ENCODE assay signal across 13 mouse cellular contexts in genomic region chr4:154328431-154328830, GRCm38 (mm10). TPM values are rescaled to one million over a fixed set of nuclear protein-coding genes. Genes with fewer than 3 reads are reported as not detected.
DNase-seq lines count a peak whose midpoint lies in the region; ATAC-seq and TF ChIP-seq lines count a peak whose summit lies in the region.
"Had no signal": no experiment of that assay in that cellular context is flagged by ENCODE, and none has a peak within 500 bp of the region (broad histone marks: within the 10 kb centered on the region; RNA-seq: fewer than 3 reads in every experiment).

No protein-coding gene starts in this region.

- WGBS in heart, embryonic 13.5 days = 8% methylated on average over 16 of the region's 20 CpGs
- WGBS in liver, postnatal 0 days (ENCODE audit: insufficient replicate concordance) = 16% methylated on average over 17 of the region's 20 CpGs

- H3K4me1 ChIP-seq in heart, embryonic 13.5 days = peaks cover 49% of the 10 kb centered on the region
- no peaks in the 10 kb centered on the region for H3K4me1 ChIP-seq in liver, postnatal 0 days (ENCODE audit: insufficient read depth)
- H3K4me1 ChIP-seq: megakaryocyte, embryonic 14.5 days had no signal

- H3K9ac ChIP-seq in heart, embryonic 13.5 days = 0 out of 2 replicates have a peak overlapping the region, but pooled peaks have one; percentile 7
- no peak overlapping the region for H3K9ac ChIP-seq in liver, postnatal 0 days (replicated peaks)
- H3K9ac ChIP-seq: limb, embryonic 15.5 days had no signal

- no peak overlapping the region for H3K4me2 ChIP-seq in heart, embryonic 13.5 days
- no peak overlapping the region for H3K4me2 ChIP-seq in liver, postnatal 0 days (ENCODE audit: low read depth, low read length)
- H3K4me2 ChIP-seq: limb, embryonic 15.5 days had no signal

- intact Hi-C loops in heart, postnatal 36 days (cut with DNase I) = loop anchor here (1.0 to 5.0 kb wide), 6 partner anchors 114 to 499 kb away; partner anchors contain the start of gene Prdm16

- H3K36me3 ChIP-seq in heart, embryonic 13.5 days = peaks cover 16% of the 10 kb centered on the region
- H3K36me3 ChIP-seq in liver, postnatal 0 days (replicated peaks; ENCODE audit: insufficient read depth, low read length) = no peaks in the 10 kb centered on the region

- no peak for DNase-seq in heart, postnatal 36 days
- DNase-seq in thymus, postnatal 14 days = peak; percentile 16
- no peak for DNase-seq in thymus, adult 18-20 months
- DNase-seq in liver, postnatal 0 days = peak; percentile 44
- DNase-seq in yolk sac, embryonic 10.5 days (ENCODE audit: low spot score) = peak; percentile 18
- no peak for DNase-seq in frontal cortex, postnatal 36 days (ENCODE audit: low spot score in 2 of 2)
- no peak for DNase-seq in left cerebral cortex, adult 11 months (ENCODE audit: low spot score)

- peaks cover 38% of the 10 kb centered on the region for H3K27me3 ChIP-seq in heart, embryonic 13.5 days (replicated peaks)
- H3K27me3 ChIP-seq in liver, postnatal 0 days (ENCODE audit: insufficient read depth, low read length) = no peaks in the 10 kb centered on the region
- H3K27me3 ChIP-seq: limb, embryonic 15.5 days had no signal

- no peak for TF ChIP-seq CTCF in liver, postnatal 0 days (IDR thresholded peaks at IDR 0.05; ENCODE audit: low read depth)

- no peak for ATAC-seq in heart, embryonic 13.5 days (ENCODE audit: extremely low read depth, insufficient number of reproducible peaks, low FRiP score, low TSS enrichment)
- no peak for ATAC-seq in liver, postnatal 0 days

- H3K27ac ChIP-seq in heart, embryonic 13.5 days (replicated peaks) = no peak overlapping the region
- H3K27ac ChIP-seq in liver, postnatal 0 days (ENCODE audit: low read depth) = no peak overlapping the region
- H3K27ac ChIP-seq: limb, embryonic 15.5 days had no signal

- no peak overlapping the region for H3K4me3 ChIP-seq in heart, embryonic 13.5 days
- H3K4me3 ChIP-seq in liver, postnatal 0 days (ENCODE audit: low read depth, low read length) = no peak overlapping the region
- H3K4me3 ChIP-seq: layer of hippocampus, adult 2 months; limb, embryonic 15.5 days; megakaryocyte, embryonic 14.5 days had no signal

- TF ChIP-seq EP300 in liver, postnatal 0 days (IDR thresholded peaks at IDR 0.05; ENCODE audit: low read depth) = no peak

- H3K9me3 ChIP-seq in heart, embryonic 13.5 days = no peaks in the 10 kb centered on the region
- H3K9me3 ChIP-seq in liver, postnatal 0 days (ENCODE audit: low read length) = no peaks in the 10 kb centered on the region
- H3K9me3 ChIP-seq: limb, embryonic 15.5 days; megakaryocyte, embryonic 14.5 days had no signal

RNA-seq across cellular contexts. Expression of gene B230104I21Rik, which starts 7.5 kb away (rescaled TPM):
- polyA plus RNA-seq in heart, embryonic 13.5 days (2015; fragmentation: Nextera tagmentation; extraction: Ambion mirVana) = not detected in 2 replicates
- not detected for total RNA-seq in heart, postnatal 36 days (2021)
- not detected in 2 replicates for polyA plus RNA-seq in liver, postnatal 0 days (2015; fragmentation: Nextera tagmentation; extraction: Ambion mirVana)
- total RNA-seq: granulocyte monocyte progenitor cell, adult 5-6 weeks; heart, postnatal 4 days had no signal
- polyA plus RNA-seq: limb, embryonic 15.5 days had no signal

RNA-seq across cellular contexts. Expression of gene Arhgef16, which starts 27.0 kb away (rescaled TPM):
- 2.3 and 2.5 TPM in 2 replicates for polyA plus RNA-seq in heart, embryonic 13.5 days (2015; fragmentation: Nextera tagmentation; extraction: Ambion mirVana)
- total RNA-seq in heart, postnatal 36 days (2021) = under 1 TPM; 0.17 to 0.19 TPM
- 3.2 and 4.3 TPM in 2 replicates for polyA plus RNA-seq in liver, postnatal 0 days (2015; fragmentation: Nextera tagmentation; extraction: Ambion mirVana)
- total RNA-seq: granulocyte monocyte progenitor cell, adult 5-6 weeks had no signal

Comparison
In these comparisons a context has a peak if more than half of its experiments do, and no peak if none do; other contexts are left out.
1. DNase-seq: peak in thymus, postnatal 14 days (single experiment), liver, postnatal 0 days (single experiment) and yolk sac, embryonic 10.5 days (single experiment); none in heart, postnatal 36 days (0 of 2), thymus, adult 18-20 months (0 of 2), frontal cortex, postnatal 36 days (0 of 2) and left cerebral cortex, adult 11 months (single experiment).